Mouse (Mus musculus) midbrain, embryonic 14.5 days (tissue): Measurements from ENCODE around the gene Ston1. TPM values are rescaled to one million over a fixed set of nuclear protein-coding genes. Genes with fewer than 3 reads are reported as not detected.

Experiments used
- ATAC-seq: fragments of 200-750 bp; cut with Nextera tagmentation; 2 replicates; pipeline ENCODE4 v1.8.0; 2017; ENCODE audit warnings: moderate number of reproducible peaks, moderate library complexity; ENCODE audit not compliant: low FRiP score, low TSS enrichment
- DNase-seq: peaks from one replicate; pipeline ENCODE4 v3.0.0-alpha.2; 2015
- H3K27ac ChIP-seq: fragments of 300-500 bp; sonication (generic); replicated peaks from 2 replicates; pipeline ENCODE4 v1.5.1; 2014; ENCODE audit warnings: mild to moderate bottlenecking, low read depth, low read length, moderate library complexity
- H3K27me3 ChIP-seq: fragments of 300-500 bp; sonication (generic); 2 replicates; pipeline ENCODE4 v1.6.1; 2014; ENCODE audit warnings: low read length, control low read depth, mixed read lengths; ENCODE audit not compliant: control insufficient read depth, insufficient read depth
- H3K36me3 ChIP-seq: fragments of 300-500 bp; sonication (generic); 2 replicates; pipeline ENCODE4 v1.6.1; 2014; ENCODE audit warnings: low read length, control low read depth; ENCODE audit not compliant: control insufficient read depth, insufficient read depth
- H3K4me1 ChIP-seq: fragments of 300-500 bp; sonication (generic); 2 replicates; pipeline ENCODE4 v1.6.1; 2014; ENCODE audit warnings: mild to moderate bottlenecking, antibody characterized with exemption, low read length, control low read depth; ENCODE audit not compliant: control insufficient read depth, insufficient read depth
- H3K4me2 ChIP-seq: fragments of 300-500 bp; sonication (generic); 2 replicates; pipeline ENCODE4 v1.6.1; 2014; ENCODE audit warnings: mild to moderate bottlenecking, low read length, moderate library complexity
- H3K4me3 ChIP-seq: fragments of 300-500 bp; sonication (generic); replicated peaks from 2 replicates; pipeline ENCODE4 v1.5.1; 2014; ENCODE audit warnings: low read depth, low read length
- H3K9ac ChIP-seq: fragments of 300-500 bp; sonication (generic); replicated peaks from 2 replicates; pipeline ENCODE4 v1.6.1; 2014; ENCODE audit warnings: mild to moderate bottlenecking, low read length, moderate library complexity
- H3K9me3 ChIP-seq: fragments of 300-500 bp; sonication (generic); 2 replicates; pipeline ENCODE4 v1.6.1; 2016; ENCODE audit warnings: low read length, control low read depth, mixed read lengths; ENCODE audit not compliant: control insufficient read depth
- WGBS: fragments of 180-500 bp; shearing (Covaris S2); extraction: QIAGEN DNeasy Blood & Tissue Kit; methylation state at CpG from one replicate; pipeline ENCODE4 v1.1.7; 2014; 5-methylcytosine and 5-hydroxymethylcytosine counted together
- polyA plus RNA-seq: library from polyadenylated mRNA; unstranded; fragments of >200 nt; fragmentation: Nextera tagmentation; extraction: Ambion mirVana; gene quantifications from 2 replicates; pipeline ENCODE4 v1.2.1, GENCODE M21; 2014

The Ston1 gene
- polyA plus RNA-seq, 1 experiment from 2014 or later, result 1.3 TPM

GRCm38 (mm10) chr17:88666076-88666475, 68.6 kb downstream of the Ston1 start:
- ATAC-seq, result no peak
- no peak for DNase-seq
- Histone ChIP-seq H3K36me3 (no peaks in the 10 kb centered on the region), H3K4me2 (no peak overlapping the region), H3K27me3 (no peaks in the 10 kb centered on the region), H3K9ac (no peak overlapping the region), H3K27ac (no peak overlapping the region), H3K4me3 (no peak overlapping the region), H3K4me1 (no peaks in the 10 kb centered on the region), H3K9me3 (no peaks in the 10 kb centered on the region)
- 45% methylated on average over 2 of the region's 2 CpGs for WGBS

GRCm38 (mm10) chr17:88668452-88668851, 71.0 kb downstream of the Ston1 start, which contains the start of gene Gtf2a1l:
Gene Gtf2a1l (plus strand): TSS chr17:88668660.
- Histone ChIP-seq H3K9ac (no peak within 1 kb of the TSS), H3K4me3 (no peak within 1 kb of the TSS), H3K4me2 (peak within 1 kb of the TSS; percentile 28), H3K27ac (no peak within 1 kb of the TSS), H3K9me3 (no peaks in the 10 kb centered on the region), H3K36me3 (no peaks in the 10 kb centered on the region), H3K4me1 (no peaks in the 10 kb centered on the region), H3K27me3 (no peaks in the 10 kb centered on the region)
- WGBS, result 32% methylated on average over 21 of the region's 21 CpGs
- ATAC-seq, result no peak; the same call in 1 of the 2 replicates
- DNase-seq, result peak; percentile 61

GRCm38 (mm10) chr17:88669921-88670320, 72.4 kb downstream of the Ston1 start:
- peak; percentile 30 for DNase-seq
- no peaks in the 10 kb centered on the region for H3K4me1 ChIP-seq
- H3K9me3 ChIP-seq, result no peaks in the 10 kb centered on the region
- no peak overlapping the region for H3K9ac ChIP-seq
- no peak overlapping the region for H3K4me3 ChIP-seq
- no peaks in the 10 kb centered on the region for H3K36me3 ChIP-seq
- H3K27me3 ChIP-seq, result no peaks in the 10 kb centered on the region
- H3K27ac ChIP-seq, result no peak overlapping the region
- 21% methylated on average over 2 of the region's 2 CpGs for WGBS
- ATAC-seq, result no peak
- no peak overlapping the region for H3K4me2 ChIP-seq

- H3K27ac ChIP-seq, result no peak overlapping the region
- DNase-seq, result no peak
Observed at GRCm38 (mm10) chr17:88670800-88671199, 73.3 kb downstream of the Ston1 start.

GRCm38 (mm10) chr17:88675310-88676309, 78.1 kb downstream of the Ston1 start:
- no peaks in the 10 kb centered on the region for H3K36me3 ChIP-seq
- H3K4me1 ChIP-seq, result no peaks in the 10 kb centered on the region
- DNase-seq (peak; percentile 59), ATAC-seq (no peak)
- no peaks in the 10 kb centered on the region for H3K27me3 ChIP-seq
- no peak overlapping the region for H3K27ac ChIP-seq
- H3K9me3 ChIP-seq, result no peaks in the 10 kb centered on the region
- no peak overlapping the region for H3K9ac ChIP-seq
- H3K4me2 ChIP-seq, result no peak overlapping the region
- H3K4me3 ChIP-seq, result no peak overlapping the region
- WGBS, result 92% methylated on average over 23 of the region's 23 CpGs

More at GRCm38 (mm10) chr17:88670800-88671199, 73.3 kb downstream of the Ston1 start:
- no peaks in the 10 kb centered on the region for H3K36me3 ChIP-seq
- no peak overlapping the region for H3K9ac ChIP-seq
- WGBS, result 46% methylated on average over 4 of the region's 4 CpGs
- no peaks in the 10 kb centered on the region for H3K4me1 ChIP-seq
- no peaks in the 10 kb centered on the region for H3K9me3 ChIP-seq
- no peak overlapping the region for H3K4me3 ChIP-seq
- no peak for ATAC-seq
- no peak overlapping the region for H3K4me2 ChIP-seq
- H3K27me3 ChIP-seq, result no peaks in the 10 kb centered on the region

- 33% methylated on average over 11 of the region's 11 CpGs for WGBS
- DNase-seq (peak; percentile 60), ATAC-seq (no peak)
- Histone ChIP-seq H3K4me3 (no peak overlapping the region), H3K9ac (no peak overlapping the region), H3K36me3 (no peaks in the 10 kb centered on the region), H3K9me3 (no peaks in the 10 kb centered on the region), H3K4me2 (no peak overlapping the region), H3K27me3 (no peaks in the 10 kb centered on the region), H3K27ac (no peak overlapping the region), H3K4me1 (no peaks in the 10 kb centered on the region)
Observed at GRCm38 (mm10) chr17:88688226-88688625, 90.7 kb downstream of the Ston1 start.

- no peaks in the 10 kb centered on the region for H3K9me3 ChIP-seq
- no peaks in the 10 kb centered on the region for H3K27me3 ChIP-seq
- 36% methylated on average over 9 of the region's 9 CpGs for WGBS
- H3K4me1 ChIP-seq, result 0 out of 2 replicates have a peak, but pooled peaks cover 5% of the 10 kb centered on the region
- no peak overlapping the region for H3K27ac ChIP-seq
- H3K9ac ChIP-seq, result no peak overlapping the region
- no peaks in the 10 kb centered on the region for H3K36me3 ChIP-seq
- no peak overlapping the region for H3K4me3 ChIP-seq
- ATAC-seq (no peak; the same call in 1 of the 2 replicates), DNase-seq (peak; percentile 32)
- H3K4me2 ChIP-seq, result no peak overlapping the region
Observed at GRCm38 (mm10) chr17:88696656-88697333, 99.3 kb downstream of the Ston1 start.

GRCm38 (mm10) chr17:88700901-88701300, 103.4 kb downstream of the Ston1 start:
- DNase-seq, result no peak
- H3K9ac ChIP-seq, result no peak overlapping the region
- no peaks in the 10 kb centered on the region for H3K36me3 ChIP-seq
- H3K4me1 ChIP-seq, result 0 out of 2 replicates have a peak, but pooled peaks cover 10% of the 10 kb centered on the region
- H3K4me2 ChIP-seq, result no peak overlapping the region
- no peak overlapping the region for H3K4me3 ChIP-seq
- H3K27ac ChIP-seq, result no peak overlapping the region
- no peaks in the 10 kb centered on the region for H3K27me3 ChIP-seq
- ATAC-seq, result no peak
- H3K9me3 ChIP-seq, result no peaks in the 10 kb centered on the region
